Mouse (Mus musculus): ENCODE measurements around the gene 9030612E09Rik.

9030612E09Rik gene

DNA sequence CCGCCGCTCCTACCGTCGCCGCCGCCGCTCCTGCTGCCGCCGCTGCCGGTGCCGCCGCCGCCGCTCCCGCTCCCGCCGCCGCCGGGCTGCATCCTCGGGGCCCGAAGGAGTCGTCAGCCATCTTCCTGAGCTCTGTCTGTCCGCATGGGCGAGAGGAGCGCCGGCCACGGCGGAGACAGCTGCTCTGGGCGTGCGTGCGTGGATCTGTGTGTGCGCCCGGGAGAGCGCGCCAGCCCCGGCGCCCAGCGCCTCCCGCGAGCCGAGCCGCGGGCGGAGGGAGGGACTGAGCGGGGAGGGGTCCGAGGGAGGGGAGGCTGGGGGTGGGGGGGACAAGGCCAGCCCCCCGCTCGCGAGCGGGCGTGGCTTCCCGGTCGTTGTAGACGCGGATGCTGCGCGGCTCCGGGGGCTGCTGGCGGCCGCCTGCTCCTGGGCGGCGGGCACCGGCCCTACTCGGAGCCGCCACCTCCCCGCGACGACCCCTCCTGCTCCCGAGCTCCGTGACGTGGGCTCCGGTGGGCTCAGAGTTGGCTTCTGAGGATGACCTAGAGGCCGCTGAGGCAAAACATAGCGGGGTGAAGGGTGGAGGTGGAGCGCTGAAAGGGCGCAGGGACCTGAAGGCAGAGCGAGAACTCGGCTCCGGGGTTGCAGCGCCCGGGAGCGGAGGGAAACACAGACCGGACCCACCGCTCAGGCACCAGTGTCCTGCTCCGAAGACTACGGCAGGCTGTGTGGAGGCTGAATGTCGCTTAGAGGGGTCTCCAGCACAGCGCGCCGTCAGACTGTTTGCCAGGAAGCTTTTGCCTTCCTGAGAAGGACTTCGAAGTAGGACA is at the start of gene 9030612E09Rik, which contains the start of gene Sobp:
Gene 9030612E09Rik, plus strand, starts transcription at position 379 of the 830 bp plus-strand sequence.
Gene Sobp, minus strand, starts transcription at position 205 of the 830 bp plus-strand sequence.
- DNase-seq, result peak; percentile 30

DNA sequence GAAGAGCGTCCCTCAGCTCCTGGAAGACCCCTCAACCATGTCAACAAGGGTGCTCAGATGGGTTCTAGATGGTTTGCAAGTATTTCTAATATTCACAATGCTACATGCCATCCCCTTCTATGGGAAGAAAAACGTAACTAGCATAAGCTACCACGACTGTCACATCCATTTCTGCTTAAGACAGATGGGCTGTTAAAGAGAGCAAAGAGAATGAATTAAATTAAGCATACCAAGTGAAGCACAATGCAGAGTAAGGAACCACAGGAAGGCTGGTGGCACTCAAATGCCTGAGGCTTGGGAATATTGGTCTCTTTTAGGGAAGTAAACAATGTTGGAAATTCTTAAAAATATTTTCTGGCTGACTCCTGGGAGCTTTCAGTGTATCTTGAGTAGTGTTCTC is 45.8 kb upstream of the 9030612E09Rik start:
- DNase-seq, result no peak

DNA sequence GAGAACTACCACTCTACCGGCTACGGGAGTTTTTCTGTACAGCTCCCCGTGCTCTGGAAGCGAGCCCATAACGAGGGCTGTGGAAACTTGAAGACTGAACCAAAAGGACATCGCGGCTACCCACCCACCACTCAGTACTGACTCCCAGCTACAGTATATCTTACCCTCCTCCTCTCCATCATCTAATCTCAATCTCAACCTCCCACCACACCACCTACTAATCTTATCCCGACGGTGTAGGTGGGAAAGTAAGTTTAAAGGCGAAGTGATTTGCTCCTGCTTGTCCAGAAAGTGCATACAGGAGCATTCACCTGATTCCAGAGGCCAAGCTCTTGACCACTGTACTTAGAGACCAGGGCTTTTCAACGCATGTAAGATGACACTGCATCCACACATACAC is 40.5 kb upstream of the 9030612E09Rik start:
- no peak for DNase-seq

DNA sequence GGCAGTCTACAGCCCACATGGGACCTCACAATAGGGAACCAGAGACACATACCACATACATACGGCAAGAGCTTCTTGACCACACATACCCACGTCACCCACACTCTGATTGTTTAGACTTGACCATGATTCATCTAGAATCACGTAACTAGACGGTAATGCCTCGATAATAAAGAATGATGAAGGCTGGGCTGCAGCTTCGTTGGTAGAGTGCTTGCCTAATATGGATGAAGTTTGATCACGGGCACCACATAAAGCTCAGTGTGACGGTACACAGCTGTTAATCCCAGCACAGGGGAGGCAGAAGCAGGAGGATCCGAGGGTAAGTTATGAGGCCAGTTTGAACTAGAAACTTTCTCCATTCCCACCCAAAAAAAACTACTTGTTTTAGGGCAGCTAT is 31.3 kb upstream of the 9030612E09Rik start:
- no peak for DNase-seq

DNA sequence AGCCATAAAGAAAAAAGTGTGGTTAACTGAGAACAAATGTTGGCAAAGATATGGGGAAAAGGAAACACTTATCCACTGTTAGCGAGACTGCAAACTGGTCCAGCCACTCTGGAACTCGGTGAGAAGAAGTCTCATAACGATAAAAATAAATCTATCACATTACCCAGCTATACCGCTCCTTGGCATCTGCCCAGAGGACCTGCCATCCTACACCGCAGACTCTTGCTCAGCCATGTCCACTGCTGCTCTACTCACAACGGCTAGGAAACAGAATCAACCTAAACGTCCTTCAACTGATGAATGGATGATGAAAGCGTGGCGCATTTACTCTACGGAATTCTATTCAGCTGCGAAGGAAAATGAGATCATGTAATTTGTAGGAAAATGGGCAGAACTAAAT is 26.0 kb upstream of the 9030612E09Rik start:
- DNase-seq, result no peak

DNA sequence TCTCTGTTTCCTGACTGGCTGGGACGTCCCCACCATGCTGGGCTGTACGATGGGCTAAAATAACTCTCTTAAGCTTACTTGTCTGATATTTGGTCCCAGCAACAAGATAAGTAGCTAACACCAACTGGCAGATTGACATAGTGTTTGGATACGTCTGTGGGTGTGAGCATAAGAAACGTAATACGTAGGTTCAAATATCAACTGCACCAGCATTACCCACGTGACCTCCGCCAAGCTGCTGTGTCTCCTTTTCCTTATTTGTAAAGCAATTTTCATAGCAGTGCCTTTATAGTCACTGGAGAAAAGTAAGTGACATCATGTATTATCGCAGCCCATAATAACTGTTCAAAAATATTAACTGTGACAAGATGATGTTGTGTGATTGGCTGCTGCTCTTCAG is 21.9 kb upstream of the 9030612E09Rik start:
- DNase-seq, result no peak

DNA sequence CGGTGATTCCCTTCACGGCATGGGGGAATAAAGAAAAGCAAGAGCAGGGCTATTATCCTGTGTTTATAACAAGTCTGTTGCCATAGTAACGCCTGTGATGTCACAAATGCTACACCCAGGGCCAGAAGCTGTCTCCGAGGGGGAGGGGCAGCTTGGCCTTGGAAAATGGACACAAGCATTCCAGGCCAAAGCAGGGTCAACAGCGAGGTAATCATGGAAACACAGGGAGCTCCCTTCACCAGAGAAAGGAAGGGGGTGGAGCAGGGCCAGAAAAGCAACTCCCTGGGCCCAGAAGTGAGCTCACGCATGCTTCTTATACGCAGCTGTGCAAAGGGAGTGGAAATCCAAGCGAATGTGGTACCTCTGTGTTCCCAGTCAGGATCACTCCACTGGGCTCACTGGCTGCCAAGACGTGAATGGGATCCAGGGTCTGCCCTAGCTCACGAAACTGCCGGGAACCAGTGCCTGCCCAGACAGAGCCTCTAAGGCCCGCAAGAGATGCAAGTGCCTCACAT is 19.4 kb upstream of the 9030612E09Rik start:
- DNase-seq, result peak; percentile 58

DNA sequence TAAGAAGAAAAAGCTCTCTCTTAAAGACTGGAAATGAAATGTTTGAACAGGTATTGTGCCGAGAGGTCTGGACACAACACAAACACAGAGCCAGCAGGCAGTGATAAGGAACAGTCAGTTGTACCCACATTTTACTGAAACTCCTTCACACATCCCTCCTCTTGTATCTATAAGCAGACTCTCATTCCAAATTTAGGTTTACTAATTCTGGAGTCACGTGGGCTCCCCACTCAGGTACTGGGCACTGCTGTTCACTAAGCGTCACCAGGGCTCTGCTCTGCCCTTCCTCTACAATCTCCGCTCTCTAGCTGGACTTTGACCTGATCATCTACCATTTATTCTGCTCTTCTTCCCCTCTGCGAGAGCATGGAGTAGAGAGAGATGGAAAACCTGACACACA is 15.6 kb upstream of the 9030612E09Rik start:
- no peak for DNase-seq

DNA sequence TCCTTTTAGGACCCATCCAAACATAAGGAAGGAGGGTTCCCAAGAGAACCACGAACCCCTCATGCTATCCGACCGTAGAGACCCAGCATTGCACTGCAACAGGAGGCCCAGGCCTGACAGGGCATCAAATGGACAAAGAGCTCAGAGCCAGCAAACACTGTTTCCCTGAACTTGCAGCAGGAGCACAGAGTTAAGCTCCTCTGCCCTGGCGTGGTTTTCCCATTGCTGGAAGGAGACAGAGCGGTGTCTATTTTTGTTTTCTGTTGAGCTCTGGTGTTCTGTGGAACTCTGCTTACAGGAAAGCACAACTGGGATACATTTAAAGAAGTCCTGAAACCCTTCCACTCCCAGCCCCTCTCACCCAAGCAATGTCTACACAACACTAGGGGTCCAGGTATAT is 15.2 kb upstream of the 9030612E09Rik start:
- no peak for DNase-seq

DNA sequence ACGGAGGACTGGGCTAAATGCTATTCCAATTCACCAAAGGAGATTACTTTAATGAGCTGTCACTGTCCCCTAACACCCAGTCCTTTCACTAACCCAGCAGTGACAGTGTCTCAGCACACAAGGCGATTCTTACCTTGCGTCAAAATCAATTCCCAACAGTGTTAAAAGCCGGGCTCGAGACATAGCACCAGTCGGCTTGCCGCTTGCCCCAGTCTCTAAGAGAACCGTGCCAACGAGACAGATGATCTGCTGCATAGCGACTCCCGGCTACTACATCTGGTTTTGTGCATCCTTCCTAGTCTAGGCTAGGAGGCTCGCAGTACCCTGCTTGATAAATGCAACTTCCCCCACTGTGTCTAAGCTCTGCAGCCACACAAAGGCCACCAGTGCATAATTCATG is 12.2 kb upstream of the 9030612E09Rik start:
- DNase-seq, result no peak

DNA sequence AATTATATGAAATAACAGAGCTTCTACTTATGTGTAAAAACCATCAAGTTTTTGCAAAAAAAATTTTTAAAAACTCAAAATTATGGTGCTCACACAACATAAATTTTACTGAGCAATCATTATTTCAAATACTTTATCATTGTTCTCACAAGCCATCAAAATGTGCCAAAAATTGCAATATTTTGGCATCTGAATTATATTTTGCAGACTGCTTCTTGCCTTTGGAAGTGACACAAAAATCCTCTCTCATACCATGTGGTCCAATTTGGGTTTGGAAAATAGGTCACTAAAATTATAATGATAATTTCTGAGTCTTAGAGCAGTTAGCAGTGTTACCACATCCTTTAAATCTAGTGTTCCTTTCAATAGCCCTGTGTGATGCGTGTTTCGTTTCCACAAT is 10.1 kb upstream of the 9030612E09Rik start:
- no peak for DNase-seq

DNA sequence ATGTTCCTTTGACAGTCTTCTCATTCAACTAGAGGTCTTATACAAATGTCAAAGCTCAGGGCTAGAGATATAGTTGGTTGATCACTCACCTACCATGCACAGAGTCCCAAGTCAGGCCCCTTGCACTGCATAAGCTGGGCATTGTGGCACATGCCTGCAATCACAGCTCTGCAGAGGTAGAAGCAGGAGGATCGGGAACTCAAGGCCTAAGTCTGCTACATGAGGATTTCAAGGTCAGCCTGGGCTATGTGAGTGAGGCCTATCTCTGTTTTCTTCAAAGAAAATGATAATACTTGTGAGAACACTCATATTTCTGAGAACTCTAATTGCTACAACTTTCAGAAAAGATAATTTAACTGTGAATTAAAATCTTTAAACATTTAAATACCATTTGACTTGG is 8.4 kb upstream of the 9030612E09Rik start:
- DNase-seq, result no peak

DNA sequence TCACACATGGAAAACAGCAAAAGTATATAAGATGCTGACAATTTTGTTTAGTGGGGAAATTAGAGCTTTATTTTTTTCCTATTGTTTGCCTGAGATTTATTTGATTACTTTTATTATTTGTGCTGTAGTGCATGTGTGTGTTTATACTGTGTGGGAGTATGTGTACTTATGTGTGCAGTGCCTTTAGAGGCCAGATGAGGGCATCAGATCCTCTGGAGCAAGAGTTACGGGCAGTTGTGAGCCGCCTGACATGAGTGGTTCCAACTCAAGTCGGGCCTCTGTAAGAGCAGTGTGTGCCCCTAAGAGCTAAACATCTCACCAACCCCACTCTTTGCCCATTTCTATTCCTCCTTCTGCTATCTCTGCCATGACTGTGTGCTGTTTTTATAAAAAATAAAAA is 7.7 kb upstream of the 9030612E09Rik start:
- no peak for DNase-seq

DNA sequence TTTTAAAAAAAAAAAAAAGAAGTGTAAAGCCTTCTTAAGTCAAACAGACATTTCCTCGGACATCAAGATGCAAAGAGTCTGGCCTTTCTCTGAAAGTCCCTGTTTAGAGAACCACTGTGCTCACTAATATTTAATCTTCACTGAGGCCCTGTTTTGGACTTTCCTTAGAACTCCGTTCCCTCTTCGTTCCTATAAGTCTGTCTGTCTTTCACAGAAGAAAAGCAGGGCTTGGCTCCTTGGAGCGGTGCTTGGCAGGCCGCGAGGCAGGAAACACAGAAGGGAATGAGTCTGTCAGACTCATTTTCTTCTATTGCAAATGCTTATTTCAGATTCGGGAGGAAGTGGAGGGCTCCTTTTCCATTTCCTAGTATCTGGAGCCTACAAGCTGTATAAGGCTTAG is 5.7 kb upstream of the 9030612E09Rik start:
- DNase-seq, result no peak

DNA sequence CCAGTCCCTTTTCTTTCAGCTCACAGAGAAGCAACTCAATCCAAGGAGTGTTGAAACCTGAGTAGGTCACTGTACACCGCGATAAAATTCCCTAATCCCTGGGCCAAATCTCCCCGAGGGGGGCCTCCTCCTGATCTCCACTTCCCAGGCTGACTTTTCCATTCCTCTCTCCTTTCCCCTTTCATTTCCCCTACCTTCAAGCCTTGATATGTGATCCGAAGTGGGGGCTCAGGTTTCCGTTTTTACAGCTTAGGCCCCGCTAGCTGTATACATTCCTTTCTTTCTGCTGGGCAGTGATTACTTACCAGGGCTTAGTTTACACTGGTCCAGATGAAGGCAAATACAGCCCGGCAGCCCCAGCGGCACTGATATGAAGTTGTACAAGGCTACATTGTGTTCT is 3.4 kb upstream of the 9030612E09Rik start:
- DNase-seq, result no peak

DNA sequence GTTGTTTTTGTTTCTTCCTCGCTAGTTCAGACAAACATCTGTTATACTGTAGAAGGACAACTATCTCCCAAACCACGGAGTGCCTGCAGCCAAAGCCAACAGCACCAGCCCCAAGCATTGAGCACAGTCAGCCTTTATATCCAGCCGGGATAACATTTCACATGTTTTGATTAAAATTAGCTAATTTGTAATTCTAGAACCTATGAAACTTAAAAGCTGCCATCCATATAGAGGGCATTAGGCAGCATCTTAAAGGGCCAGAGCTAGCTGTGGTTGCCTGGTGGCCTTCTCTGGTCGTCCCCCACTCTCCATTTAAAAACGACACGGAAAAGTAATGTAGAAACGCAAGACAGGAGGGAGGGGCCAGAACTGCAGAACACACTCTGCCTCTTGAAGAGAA is 2.4 kb upstream of the 9030612E09Rik start:
- DNase-seq, result no peak

DNA sequence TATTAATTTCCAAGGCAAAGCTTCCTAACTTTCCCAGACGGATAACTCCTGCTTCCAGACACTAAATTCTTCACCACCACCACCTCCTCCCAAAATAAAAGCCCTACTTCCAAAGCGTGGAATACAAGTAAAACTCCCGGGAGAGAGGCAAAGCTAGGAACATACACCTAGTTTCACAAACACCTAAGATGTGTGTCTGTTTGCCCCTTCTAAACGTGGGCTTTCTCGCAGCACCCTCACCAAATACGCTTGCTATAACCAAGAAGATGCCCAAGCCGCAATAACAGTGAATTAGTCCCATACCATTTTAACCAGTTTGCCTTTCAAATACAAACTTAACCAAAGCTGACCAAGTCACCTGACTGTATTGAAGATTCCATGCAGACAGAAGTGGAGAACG is 1.9 kb upstream of the 9030612E09Rik start:
- DNase-seq, result no peak

DNA sequence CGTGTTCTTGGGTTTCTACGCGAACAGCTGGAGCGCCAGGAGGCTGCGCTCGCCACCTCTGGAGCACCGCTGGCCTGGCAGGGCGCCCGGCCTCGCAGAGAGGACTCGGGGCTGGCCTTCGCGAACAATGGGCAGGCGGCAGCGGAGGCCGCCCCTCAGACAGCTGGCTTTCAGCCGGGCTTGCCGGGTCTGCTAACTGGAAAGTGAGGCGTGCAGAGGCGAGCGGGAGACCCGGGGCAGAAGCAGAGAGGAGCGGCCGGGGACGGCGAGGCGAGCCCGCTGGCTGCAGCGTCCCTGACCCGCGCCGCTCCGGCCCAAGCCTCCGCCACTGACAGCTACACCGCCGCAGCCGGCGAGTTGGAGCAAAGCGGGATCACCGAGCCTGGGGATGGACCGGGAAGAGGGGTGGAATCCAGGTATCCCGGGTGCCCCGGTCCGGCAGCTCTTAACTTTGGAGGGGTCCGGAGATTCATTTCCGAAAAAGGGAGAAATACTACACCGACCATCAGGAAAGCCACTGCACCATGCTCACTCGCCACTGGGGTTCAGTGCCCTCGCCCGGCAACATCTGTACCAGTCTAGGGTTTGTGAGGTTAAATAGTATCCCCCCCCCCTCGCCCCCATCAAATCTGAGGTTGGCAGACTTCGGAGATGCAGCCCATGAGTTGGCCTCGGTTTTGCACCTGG is 1.2 kb upstream of the 9030612E09Rik start:
- DNase-seq, result peak; percentile 64

DNA sequence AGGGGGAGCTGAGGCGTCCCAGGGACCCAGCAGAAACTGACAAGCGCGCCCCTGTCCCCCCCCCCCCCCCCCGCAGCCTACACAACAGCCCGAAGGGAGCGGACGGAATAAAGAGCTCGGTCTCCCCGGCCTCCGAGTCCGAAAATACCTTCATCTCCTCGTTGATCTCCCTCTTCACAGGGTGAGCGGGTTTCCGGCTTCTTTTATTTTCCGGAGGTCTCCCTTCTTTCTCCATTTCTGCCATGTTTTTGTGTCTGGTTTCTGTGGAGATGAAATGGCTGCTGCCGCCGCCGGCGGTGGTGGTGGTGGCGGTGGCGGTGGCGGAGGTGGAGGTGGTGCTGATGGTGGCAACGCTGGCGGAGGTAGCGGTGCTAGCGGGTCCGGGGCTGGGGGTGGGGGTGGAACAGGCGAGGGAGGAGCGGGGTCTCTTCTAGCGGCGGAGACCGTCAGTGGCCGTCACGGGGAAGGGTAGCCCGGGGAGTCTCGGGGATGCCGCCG is 627 bp upstream of the 9030612E09Rik start:
- DNase-seq, result no peak

DNA sequence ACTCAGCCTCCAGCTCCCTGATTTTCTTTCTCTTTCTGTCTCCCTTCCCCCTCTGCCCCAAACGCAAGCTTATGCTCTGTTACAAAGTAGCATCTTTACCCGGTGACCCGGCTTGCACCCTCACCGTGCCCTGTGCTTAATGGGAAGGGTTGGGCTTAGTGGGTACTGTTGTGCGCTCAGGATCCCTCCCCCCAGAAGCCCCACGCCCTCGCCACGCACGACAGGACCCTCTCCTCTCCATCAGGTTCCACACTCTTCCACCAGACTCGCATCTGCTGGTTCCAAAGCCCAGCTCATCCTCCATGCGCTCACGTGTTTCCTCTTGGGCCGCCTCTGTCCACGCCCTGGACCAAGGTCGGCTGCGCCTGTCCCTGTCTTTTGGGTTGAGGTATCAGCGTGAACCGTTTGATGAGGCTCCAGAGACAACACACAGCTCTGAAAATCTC is 675 bp downstream of the 9030612E09Rik start:
- DNase-seq, result no peak

DNA sequence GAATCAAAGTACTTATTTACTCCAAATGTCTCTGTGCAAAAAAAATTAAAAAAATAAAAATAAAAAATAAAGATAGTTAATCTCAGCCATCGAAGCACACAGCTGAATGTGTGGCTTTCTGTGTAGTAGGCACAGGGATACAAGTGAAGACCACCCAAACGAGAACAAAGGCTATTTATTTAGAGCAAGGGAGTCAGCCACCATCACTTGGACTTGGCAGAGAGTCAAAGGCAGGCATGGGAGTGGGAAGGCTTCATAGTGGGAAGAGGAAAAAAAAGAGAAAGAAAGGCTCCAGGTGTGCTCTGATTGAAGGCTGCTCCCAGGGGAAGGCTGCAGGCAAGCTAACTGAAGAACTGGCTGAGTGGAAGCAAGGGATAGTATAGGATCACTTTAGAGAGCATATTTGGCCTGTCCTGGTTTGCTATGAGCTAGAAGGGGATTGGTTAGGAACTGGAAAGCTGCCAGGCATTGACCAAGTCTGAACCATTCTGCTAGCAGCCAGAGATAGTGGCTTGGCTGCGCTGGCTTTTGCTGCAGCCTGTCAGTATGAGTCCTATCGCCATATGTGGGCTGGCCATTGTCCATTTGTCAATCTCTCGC is 5.9 kb downstream of the 9030612E09Rik start:
- no peak for DNase-seq

DNA sequence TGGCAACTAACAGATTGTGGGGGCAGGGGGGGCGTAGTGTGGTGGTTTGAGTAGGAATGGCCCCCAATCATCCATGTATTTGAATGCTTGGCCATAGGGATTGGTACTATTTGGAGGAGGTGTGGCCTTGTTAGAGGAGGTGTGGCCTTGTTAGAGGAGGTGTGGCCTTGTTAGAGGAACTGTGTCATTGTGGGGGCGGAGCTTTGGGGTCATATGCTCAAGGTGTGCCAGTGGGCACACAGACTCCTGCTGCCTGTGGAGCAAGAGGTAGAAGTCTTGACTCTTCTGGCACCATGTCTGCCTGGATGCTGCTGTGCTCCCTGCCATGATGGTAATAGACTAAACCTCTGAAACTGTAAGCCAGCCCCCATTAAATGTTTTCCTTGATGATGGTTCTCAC is 25.7 kb downstream of the 9030612E09Rik start:
- DNase-seq, result no peak

DNA sequence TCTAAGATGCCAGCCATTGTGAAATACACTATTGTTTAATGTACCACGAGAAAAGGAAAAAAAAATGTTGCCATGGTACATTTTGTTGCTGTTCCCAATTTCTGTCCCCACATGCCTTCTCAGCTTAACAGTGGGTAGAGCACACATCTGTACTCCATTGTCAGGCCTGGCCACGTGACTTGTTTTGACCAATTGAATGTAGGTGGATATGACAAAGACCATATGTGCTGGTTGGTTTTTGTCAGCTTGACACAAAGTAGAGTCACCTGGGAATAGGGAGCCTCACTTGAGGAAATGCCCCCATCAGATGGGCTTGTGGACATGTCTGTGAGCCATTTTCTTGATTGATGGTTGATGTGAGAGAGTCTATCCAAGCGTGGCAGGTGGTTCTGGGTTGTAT is 29.4 kb downstream of the 9030612E09Rik start:
- DNase-seq, result no peak

Measured in lung, postnatal 14 days (tissue).